Mouse (Mus musculus) embryonic stem cell, embryonic (primary cell): Measurements from ENCODE around the gene Nme9.

Source experiments
- CTCF ChIA-PET, 4 experiments: fragments of 300-600 bp in 2 of 4; fragments of 350-600 bp in 2 of 4; sonication (Branson Sonifier 250); formaldehyde crosslinking; loops; one replicate each; lab custom pipeline; 2022; ENCODE audit warnings: inconsistent platforms in 2 of 4; lab: Charles Lee
- POLR2A ChIA-PET, 4 experiments: fragments of 300-600 bp in 2 of 4; fragments of 350-600 bp in 2 of 4; sonication (Branson Sonifier 250); formaldehyde crosslinking; loops; one replicate each; lab custom pipeline; 2022; ENCODE audit warnings: antibody characterized with exemption in 4 of 4, inconsistent platforms in 1 of 4; lab: Charles Lee

Gene Nme9

GRCm38 (mm10) chr9:99431346-99431745 is 19.9 kb upstream of the Nme9 start:
- ChIA-PET POLR2A (interaction anchor here in 2 of 4 experiments (0.5 to 22.8 kb wide), 4 partner anchors 10 to 188 kb away, joined by 3 to 395 read pairs (median 34); no protein-coding TSS in a partner anchor), CTCF (interaction anchor here in 1 of 4 experiments (0.8 kb wide), 1 partner anchor 9 kb away, joined by 11 read pairs; no protein-coding TSS in a partner anchor)

- ChIA-PET POLR2A (interaction anchor here in 3 of 4 experiments (1.5 to 22.8 kb wide), 4 partner anchors 10 to 188 kb away, joined by 3 to 395 read pairs (median 36); no protein-coding TSS in a partner anchor), CTCF (no interaction called here)
These were observed 19.3 kb upstream of the Nme9 start for GRCm38 (mm10) chr9:99431963-99432362.

GRCm38 (mm10) chr9:99432478-99432877 is 18.8 kb upstream of the Nme9 start:
- ChIA-PET CTCF (interaction anchor here in 2 of 4 experiments (1.3 to 1.5 kb wide), 2 partner anchors 18 to 387 kb away, joined by 5 to 9 read pairs; no protein-coding TSS in a partner anchor), POLR2A (interaction anchor here in 3 of 4 experiments (2.8 to 22.8 kb wide), 3 partner anchors 11 to 13 kb away, joined by 8 to 395 read pairs (median 65); no protein-coding TSS in a partner anchor)

- CTCF ChIA-PET, result interaction anchor here (0.6 to 1.7 kb wide), 6 partner anchors 9 to 1208 kb away, joined by 3 to 6 read pairs (median 3); no protein-coding TSS in a partner anchor
- POLR2A ChIA-PET, result interaction anchor here in 3 of 4 experiments (0.5 to 22.8 kb wide), 15 partner anchors 9 to 1638 kb away, joined by 3 to 395 read pairs (median 4); no protein-coding TSS in a partner anchor
These were observed 16.2 kb upstream of the Nme9 start for GRCm38 (mm10) chr9:99434892-99435618.

- POLR2A ChIA-PET, result interaction anchor here in 3 of 4 experiments (0.5 to 22.8 kb wide), 14 partner anchors 9 to 1638 kb away, joined by 3 to 395 read pairs (median 4); no protein-coding TSS in a partner anchor
- CTCF ChIA-PET, result interaction anchor here (0.6 to 1.7 kb wide), 6 partner anchors 9 to 1207 kb away, joined by 3 to 6 read pairs (median 3); no protein-coding TSS in a partner anchor
These were observed 15.6 kb upstream of the Nme9 start for GRCm38 (mm10) chr9:99435619-99436181.

GRCm38 (mm10) chr9:99436182-99437030 is 14.9 kb upstream of the Nme9 start:
- CTCF ChIA-PET, result interaction anchor here in 3 of 4 experiments (0.5 to 1.7 kb wide), 9 partner anchors 8 to 193 kb away, joined by 3 to 6 read pairs (median 3); partner anchors contain the start of genes Dzip1l (in 1 of the 3) and Nme9 (in 1 of the 3)
- POLR2A ChIA-PET, result interaction anchor here in 3 of 4 experiments (0.5 to 22.8 kb wide), 17 partner anchors 8 to 1437 kb away, joined by 3 to 395 read pairs (median 4); partner anchors contain the start of genes Armc8 (in 1 of the 3) and Cep70 (in 1 of the 3)

- POLR2A ChIA-PET, result interaction anchor here (0.5 to 22.8 kb wide), 13 partner anchors 10 to 1436 kb away, joined by 3 to 395 read pairs (median 4); partner anchors contain the start of genes Armc8 (in 1 of the 4) and Cep70 (in 1 of the 4)
- CTCF ChIA-PET, result interaction anchor here in 3 of 4 experiments (0.5 to 1.6 kb wide), 9 partner anchors 7 to 192 kb away, joined by 3 to 6 read pairs (median 3); partner anchors contain the start of genes Dzip1l (in 1 of the 3) and Nme9 (in 1 of the 3)
These were observed 14.1 kb upstream of the Nme9 start, which contains the start of gene Mras for GRCm38 (mm10) chr9:99437031-99437764. Mras (minus strand) TSS chr9:99437381.

GRCm38 (mm10) chr9:99437781-99438565 is 13.3 kb upstream of the Nme9 start:
- POLR2A ChIA-PET, result interaction anchor here (0.6 to 22.8 kb wide), 14 partner anchors 10 to 195 kb away, joined by 3 to 395 read pairs (median 4); partner anchors contain the start of gene Cep70 (in 1 of the 4)
- CTCF ChIA-PET, result interaction anchor here (0.7 to 1.7 kb wide), 8 partner anchors 12 to 279 kb away, joined by 3 to 6 read pairs (median 4); no protein-coding TSS in a partner anchor

- POLR2A ChIA-PET, result interaction anchor here (0.6 to 22.8 kb wide), 13 partner anchors 10 to 196 kb away, joined by 3 to 395 read pairs (median 4); partner anchors contain the start of genes Cep70 (in 1 of the 4), Dzip1l (in 1 of the 4) and Nme9 (in 1 of the 4)
- CTCF ChIA-PET, result interaction anchor here (0.5 to 2.0 kb wide), 10 partner anchors 10 to 510 kb away, joined by 3 to 10 read pairs (median 4); partner anchors contain the start of gene Nme9 (in 2 of the 4)
These were observed 12.2 kb upstream of the Nme9 start for GRCm38 (mm10) chr9:99439064-99439463.

- ChIA-PET CTCF (interaction anchor here in 1 of 4 experiments (0.5 kb wide), 1 partner anchor 120 kb away, joined by 4 read pairs; no protein-coding TSS in a partner anchor), POLR2A (interaction anchor here in 1 of 4 experiments (22.8 kb wide), 1 partner anchor 22 kb away, joined by 395 read pairs; no protein-coding TSS in a partner anchor)
These were observed 10.3 kb upstream of the Nme9 start for GRCm38 (mm10) chr9:99440941-99441340.

GRCm38 (mm10) chr9:99441647-99442433 is 9.4 kb upstream of the Nme9 start:
- POLR2A ChIA-PET, result interaction anchor here in 1 of 4 experiments (22.8 kb wide), 1 partner anchor 23 kb away, joined by 395 read pairs; no protein-coding TSS in a partner anchor
- CTCF ChIA-PET, result interaction anchor here in 1 of 4 experiments (0.5 kb wide), 1 partner anchor 121 kb away, joined by 4 read pairs; no protein-coding TSS in a partner anchor

- ChIA-PET CTCF (interaction anchor here (0.5 to 1.8 kb wide), 19 partner anchors 8 to 479 kb away, joined by 3 to 22 read pairs (median 3); partner anchors contain the start of gene Armc8 (in 1 of the 4)), POLR2A (interaction anchor here in 2 of 4 experiments (0.7 to 2.7 kb wide), 11 partner anchors 9 to 109 kb away, joined by 3 to 14 read pairs (median 4); partner anchors contain the start of gene Esyt3 (in 1 of the 2))
These were observed 6.6 kb upstream of the Nme9 start for GRCm38 (mm10) chr9:99444590-99445178.

- CTCF ChIA-PET, result interaction anchor here in 1 of 4 experiments (1.6 kb wide), 1 partner anchor 12 kb away, joined by 7 read pairs; no protein-coding TSS in a partner anchor
- POLR2A ChIA-PET, result interaction anchor here in 2 of 4 experiments (1.0 to 1.2 kb wide), 2 partner anchors 23 to 187 kb away, joined by 5 read pairs; no protein-coding TSS in a partner anchor
These were observed 5.0 kb upstream of the Nme9 start for GRCm38 (mm10) chr9:99446259-99446658.

- CTCF ChIA-PET, result interaction anchor here in 1 of 4 experiments (0.7 kb wide), 1 partner anchor 116 kb away, joined by 3 read pairs; no protein-coding TSS in a partner anchor
These were observed 4.0 kb upstream of the Nme9 start for GRCm38 (mm10) chr9:99447323-99447722.

More at GRCm38 (mm10) chr9:99447323-99447722, 4.0 kb upstream of the Nme9 start:
- POLR2A ChIA-PET, result interaction anchor here in 1 of 4 experiments (1.4 to 1.9 kb wide), 2 partner anchors 20 to 21 kb away, joined by 4 to 5 read pairs; no protein-coding TSS in a partner anchor
